ENCODE assay signal across 8 mouse cellular contexts in the genomic region with DNA sequence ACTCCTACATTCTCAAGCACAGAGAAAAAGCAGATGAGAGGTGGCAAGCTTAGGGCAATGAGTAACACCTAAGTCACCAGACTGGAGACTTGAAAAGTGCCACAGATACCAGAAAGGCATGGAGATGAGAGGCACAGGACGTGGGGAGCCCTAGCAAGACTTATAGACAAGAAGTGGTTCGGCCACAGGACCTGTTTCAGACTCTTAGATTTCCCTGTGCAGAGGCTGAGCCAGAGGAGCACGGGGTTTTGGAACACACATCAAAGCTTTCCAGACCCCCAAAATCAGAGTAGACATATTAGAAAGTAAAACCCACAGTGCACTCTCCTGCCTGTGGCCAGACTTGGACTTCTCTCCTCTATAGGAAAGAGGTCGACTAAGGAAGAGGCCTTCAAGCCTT. TPM values are rescaled to one million over a fixed set of nuclear protein-coding genes. Genes with fewer than 3 reads are reported as not detected.
A peak's percentile ranks its signal among the peaks of the same experiment; 100 is the strongest.
DNase-seq lines count a peak whose midpoint lies in the region; ATAC-seq and TF ChIP-seq lines count a peak whose summit lies in the region.
"Not testable (repeated sequence)": the region's sequence is repeated elsewhere in the genome, so short reads cannot be mapped to it uniquely, and the experiment has no call there.

No protein-coding gene starts in this region.

- intact Hi-C loops in left cerebral cortex, postnatal 36 days (cut with DNase I) = not testable (repeated sequence)

- CTCF ChIA-PET in Patski (lab: Charles Lee) = interaction anchor here (19.5 to 33.7 kb wide), 3 partner anchors 8 to 38 kb away, joined by 545 to 2208 read pairs (median 2208); a partner anchor contains a TSS

- DNase-seq in Patski (ENCODE audit: low read depth, low spot score) = not testable (repeated sequence)
- DNase-seq in cerebellum, postnatal 14 days = peak; percentile 53
- DNase-seq in gastrocnemius, postnatal 4 days (ENCODE audit: low spot score in 2 of 2) = peak; percentile 87 to 95
- DNase-seq in kidney, postnatal 10 days = peak; percentile 68
- peak; percentile 58 to 72 for DNase-seq in left cerebral cortex, postnatal 36 days (ENCODE audit: low spot score in 2 of 2)
- peak; percentile 49 for DNase-seq in midbrain, embryonic 10.5 days (ENCODE audit: low spot score)
- DNase-seq in spleen, postnatal 10 days (ENCODE audit: low spot score in 2 of 2) = peak; percentile 73 to 81
- peak; percentile 80 to 88 for DNase-seq in urinary bladder, postnatal 36 days (ENCODE audit: low spot score in 2 of 2)

- H3K9me3 ChIP-seq in midbrain, embryonic 10.5 days (replicated peaks) = peaks cover 15% of the 10 kb centered on the region

- 65% methylated on average over 4 of the region's 4 CpGs for WGBS in midbrain, embryonic 10.5 days

- H3K4me3 ChIP-seq in midbrain, embryonic 10.5 days = not testable (repeated sequence)

- ATAC-seq in Patski = peak; percentile 1

- not testable (repeated sequence) for H3K27ac ChIP-seq in midbrain, embryonic 10.5 days (replicated peaks)

- H3K27me3 ChIP-seq in Patski; midbrain, embryonic 10.5 days (ENCODE audit: low read depth, poor library complexity, severe bottlenecking): not testable (repeated sequence)

- POLR2A ChIA-PET in Patski (lab: Charles Lee) = interaction anchor here (0.6 to 19.5 kb wide), 4 partner anchors 13 to 57 kb away, joined by 3 to 411 read pairs (median 4); no protein-coding TSS in a partner anchor

- not testable (repeated sequence) for H3K4me1 ChIP-seq in midbrain, embryonic 10.5 days

- not testable (repeated sequence) for H3K36me3 ChIP-seq in midbrain, embryonic 10.5 days

- TF ChIP-seq CTCF in Patski (IDR thresholded peaks at IDR 0.05) = not testable (repeated sequence)

- in situ Hi-C loops in Patski (cut with MboI; ENCODE audit: low pct_unique_long_range_greater_than_20kb) = not testable (repeated sequence)

RNA-seq across cellular contexts. Expression of a gene that starts 12.0 kb away (rescaled TPM):
- polyA plus RNA-seq in Patski (2021) = 32.3 TPM
- total RNA-seq in gastrocnemius, postnatal 4 days (2021) = 10 to 100 TPM; 39.0 to 41.7 TPM
- total RNA-seq in left cerebral cortex, postnatal 36 days (2021) = 10 to 100 TPM; 43.7 to 73.1 TPM
- polyA plus RNA-seq in midbrain, embryonic 10.5 days (2016; fragmentation: Nextera tagmentation; extraction: Ambion mirVana) = 12.6 and 14.8 TPM in 2 replicates

RNA-seq across cellular contexts. Expression of a gene that starts 20.9 kb away (rescaled TPM):
- 69.8 TPM for polyA plus RNA-seq in Patski (2021)
- total RNA-seq in gastrocnemius, postnatal 4 days (2021) = 10 to 100 TPM; 45.8 to 53.6 TPM
- 10 to 100 TPM; 57.4 to 72.3 TPM for total RNA-seq in left cerebral cortex, postnatal 36 days (2021)
- polyA plus RNA-seq in midbrain, embryonic 10.5 days (2016; fragmentation: Nextera tagmentation; extraction: Ambion mirVana) = 57.7 and 60.4 TPM in 2 replicates
